8 mouse cellular contexts compared by ENCODE assay signal in genomic region chr12:111966683-111967173, GRCm38 (mm10). TPM values are rescaled to one million over a fixed set of nuclear protein-coding genes. Genes with fewer than 3 reads are reported as not detected.
DNase-seq lines count a peak whose midpoint lies in the region; ATAC-seq lines count a peak whose summit lies in the region.

Atp5mpl (minus strand) TSS chr12:111966977.

- DNase-seq in adrenal gland, adult (ENCODE audit: inconsistent age in 2 of 2, low spot score in 1 of 2), result peak; percentile 95 to 99
- peak; percentile 94 for DNase-seq in embryo, embryonic 10.5 days (ENCODE audit: low spot score)
- peak; percentile 97 for DNase-seq in gastrocnemius, postnatal 14 days
- peak; percentile 95 to 97 for DNase-seq in left cerebral cortex, postnatal 10 days (ENCODE audit: extremely low spot score in 1 of 2, low spot score in 2 of 2)
- peak; percentile 94 for DNase-seq in right cerebral cortex, postnatal 25 days
- DNase-seq in urinary bladder, postnatal 4 days (ENCODE audit: low spot score in 2 of 2), result peak; percentile 94 to 98

- intact Hi-C loops in gastrocnemius, postnatal 14 days (cut with DNase I; ENCODE audit: low total_unique reads), result no loop called here
- intact Hi-C loops in left cerebral cortex, postnatal 10 days (cut with DNase I), result no loop called here

- ATAC-seq in inflammation-experienced regulatory T-cells, adult 6 months, result peak; percentile 97
- peak; percentile 89 for ATAC-seq in megakaryocyte-erythroid progenitor cell, adult 5-6 weeks (replicated peaks; ENCODE audit: low FRiP score, low TSS enrichment, poor library complexity, severe bottlenecking)

RNA-seq across cellular contexts. Expression of gene Atp5mpl, which starts in this region (rescaled TPM):
- 100 to 1,000 TPM; 816 to 919 TPM for total RNA-seq in gastrocnemius, postnatal 14 days (2021)
- polyA plus RNA-seq in inflammation-experienced regulatory T-cells, adult 6 months (2017; shearing (Covaris generic)), result 100 to 1,000 TPM; 235 to 309 (median 282) TPM
- total RNA-seq in left cerebral cortex, postnatal 10 days (2021), result 100 to 1,000 TPM; 467 TPM
- 536 and 684 TPM in 2 replicates for total RNA-seq in megakaryocyte-erythroid progenitor cell, adult 5-6 weeks (2014; fragmentation: Nextera tagmentation)
- total RNA-seq in megakaryocyte-erythroid progenitor cell, adult 5-6 weeks (2017), result 637 and 817 TPM in 2 replicates

Comparison
In these comparisons a context has a peak if more than half of its experiments do, and no peak if none do; other contexts are left out.
1. Peak in every context shown above with its lines: DNase-seq and ATAC-seq.